Mouse (Mus musculus): Measurements from ENCODE around the gene Nampt. TPM values are rescaled to one million over a fixed set of nuclear protein-coding genes. Genes with fewer than 3 reads are reported as not detected.

Gene Nampt
- polyA plus RNA-seq, 1 experiment, result 147 TPM

DNA sequence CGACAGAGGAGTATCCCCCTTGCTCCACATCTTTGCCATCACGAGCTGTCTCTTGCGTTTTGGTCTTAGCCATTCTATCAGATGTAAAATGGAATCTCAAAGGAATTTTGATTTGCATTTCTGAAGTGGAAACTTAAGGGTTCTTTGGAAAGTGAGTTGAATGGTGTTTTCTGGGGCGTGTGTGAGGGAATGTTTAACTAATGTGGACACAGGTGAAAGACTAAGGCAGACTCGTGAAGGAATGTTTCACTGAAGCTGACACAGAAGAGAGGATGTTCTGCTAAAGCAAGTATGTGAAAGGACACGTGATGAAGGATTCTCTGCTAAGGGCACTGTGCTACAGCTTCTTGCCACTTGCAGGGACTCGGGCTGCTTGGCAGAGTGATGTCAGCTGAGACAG, 18.3 kb upstream of the Nampt start:
- TF ChIP-seq EP300 (IDR thresholded peaks at IDR 0.05; ENCODE audit: insufficient read depth, low read depth, low read length) (no peak), POLR2A (IDR thresholded peaks at IDR 0.05; ENCODE audit: insufficient read depth, low read length) (no peak), CTCF (IDR thresholded peaks at IDR 0.05; ENCODE audit: low read depth, low read length) (no peak)
- Histone ChIP-seq H3K9me3 (replicated peaks; ENCODE audit: control insufficient read depth, insufficient read depth, low read length, poor library complexity, severe bottlenecking) (no peaks in the 10 kb centered on the region), H3K4me3 (ENCODE audit: low read depth, low read length) (no peak overlapping the region), H3K4me1 (ENCODE audit: control insufficient read depth, insufficient read depth, low read length) (no peaks in the 10 kb centered on the region), H3K36me3 (ENCODE audit: control insufficient read depth, insufficient read depth, low read length, poor library complexity, severe bottlenecking) (no peaks in the 10 kb centered on the region), H3K9ac (ENCODE audit: low read depth, poor library complexity, severe bottlenecking) (no peak overlapping the region), H3K27me3 (ENCODE audit: control insufficient read depth, insufficient read depth, low read length, poor library complexity, severe bottlenecking) (no peaks in the 10 kb centered on the region), H3K27ac (ENCODE audit: insufficient read depth, low read length) (no peak overlapping the region)

DNA sequence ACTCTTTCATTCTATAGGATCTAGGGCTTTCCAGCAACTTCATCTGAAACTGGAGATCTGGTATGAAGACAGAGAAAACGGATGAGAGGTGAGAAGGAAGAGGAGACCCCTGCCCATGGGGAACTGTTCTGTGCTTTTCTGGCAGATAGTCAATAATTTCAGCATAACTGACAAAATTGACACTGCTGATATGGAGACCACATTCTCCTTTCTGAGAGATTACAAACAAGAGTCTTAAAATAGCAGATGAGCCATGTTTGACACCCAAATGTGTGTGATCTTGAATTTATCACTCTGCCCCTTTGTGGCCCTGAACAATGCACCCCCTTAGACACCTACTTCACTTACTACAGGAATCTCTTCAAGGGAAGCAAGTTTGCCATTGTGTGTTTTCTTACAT, 13.8 kb upstream of the Nampt start:
- Histone ChIP-seq H3K4me1 (ENCODE audit: control insufficient read depth, insufficient read depth, low read length) (no peaks in the 10 kb centered on the region), H3K36me3 (ENCODE audit: control insufficient read depth, insufficient read depth, low read length, poor library complexity, severe bottlenecking) (no peaks in the 10 kb centered on the region), H3K27ac (ENCODE audit: insufficient read depth, low read length) (no peak overlapping the region), H3K9me3 (replicated peaks; ENCODE audit: control insufficient read depth, insufficient read depth, low read length, poor library complexity, severe bottlenecking) (no peaks in the 10 kb centered on the region), H3K27me3 (ENCODE audit: control insufficient read depth, insufficient read depth, low read length, poor library complexity, severe bottlenecking) (no peaks in the 10 kb centered on the region), H3K4me3 (ENCODE audit: low read depth, low read length) (no peak overlapping the region), H3K9ac (ENCODE audit: low read depth, poor library complexity, severe bottlenecking) (no peak overlapping the region)
- no peak for TF ChIP-seq POLR2A (IDR thresholded peaks at IDR 0.05; ENCODE audit: insufficient read depth, low read length)
- no peak for TF ChIP-seq CTCF (IDR thresholded peaks at IDR 0.05; ENCODE audit: low read depth, low read length)
- no peak for TF ChIP-seq EP300 (IDR thresholded peaks at IDR 0.05; ENCODE audit: insufficient read depth, low read depth, low read length)

DNA sequence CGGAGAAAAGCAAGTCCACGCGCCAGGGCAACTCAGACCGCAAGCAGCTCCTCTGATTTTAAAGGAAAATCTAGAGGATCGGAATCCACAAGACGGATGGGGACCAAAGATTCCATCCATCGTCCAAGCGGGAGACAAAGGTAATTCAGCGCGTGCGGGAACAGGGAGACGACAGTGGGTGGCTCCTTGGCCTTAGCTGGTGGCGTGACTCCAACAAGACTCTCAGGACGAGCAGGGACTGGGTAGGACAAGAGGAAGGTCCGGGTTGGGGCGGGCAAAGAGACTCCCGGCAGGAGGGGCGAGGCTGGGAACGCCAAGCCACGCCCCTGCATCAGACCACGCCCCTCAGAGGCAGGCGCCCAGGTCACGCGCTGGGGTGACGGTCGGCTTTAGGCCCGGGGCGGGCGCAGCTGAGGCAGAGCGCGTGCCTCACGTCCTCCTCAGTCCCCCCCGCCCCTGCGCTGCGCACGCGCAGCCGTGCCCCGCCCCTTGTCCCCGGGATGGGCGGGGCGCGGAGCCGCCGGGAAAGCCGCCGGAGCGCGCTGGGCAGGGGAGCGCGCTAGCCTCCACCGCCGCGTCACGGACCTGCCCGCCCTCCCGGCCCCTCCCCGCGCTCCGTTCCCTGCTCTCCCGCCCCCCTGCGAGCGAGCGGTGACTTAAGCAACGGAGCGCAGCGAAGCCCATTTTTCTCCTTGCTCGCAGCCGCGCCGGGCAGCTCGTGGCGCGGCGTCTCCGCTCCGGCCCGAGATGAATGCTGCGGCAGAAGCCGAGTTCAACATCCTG, 669 bp downstream of the Nampt start:
- Histone ChIP-seq H3K4me3 (ENCODE audit: low read depth, low read length) (peak overlapping the region; percentile 97), H3K9me3 (replicated peaks; ENCODE audit: control insufficient read depth, insufficient read depth, low read length, poor library complexity, severe bottlenecking) (no peaks in the 10 kb centered on the region), H3K36me3 (ENCODE audit: control insufficient read depth, insufficient read depth, low read length, poor library complexity, severe bottlenecking) (peaks cover 10% of the 10 kb centered on the region; the same call in 1 of the 2 replicates), H3K9ac (ENCODE audit: low read depth, poor library complexity, severe bottlenecking) (peak overlapping the region; percentile 86), H3K27ac (ENCODE audit: insufficient read depth, low read length) (peak overlapping the region; percentile 95), H3K4me1 (ENCODE audit: control insufficient read depth, insufficient read depth, low read length) (no peaks in the 10 kb centered on the region), H3K27me3 (ENCODE audit: control insufficient read depth, insufficient read depth, low read length, poor library complexity, severe bottlenecking) (no peaks in the 10 kb centered on the region)
- TF ChIP-seq EP300 (IDR thresholded peaks at IDR 0.05; ENCODE audit: insufficient read depth, low read depth, low read length) (peak; percentile 87), CTCF (IDR thresholded peaks at IDR 0.05; ENCODE audit: low read depth, low read length) (no peak), POLR2A (IDR thresholded peaks at IDR 0.05; ENCODE audit: insufficient read depth, low read length) (peak; percentile 82)

DNA sequence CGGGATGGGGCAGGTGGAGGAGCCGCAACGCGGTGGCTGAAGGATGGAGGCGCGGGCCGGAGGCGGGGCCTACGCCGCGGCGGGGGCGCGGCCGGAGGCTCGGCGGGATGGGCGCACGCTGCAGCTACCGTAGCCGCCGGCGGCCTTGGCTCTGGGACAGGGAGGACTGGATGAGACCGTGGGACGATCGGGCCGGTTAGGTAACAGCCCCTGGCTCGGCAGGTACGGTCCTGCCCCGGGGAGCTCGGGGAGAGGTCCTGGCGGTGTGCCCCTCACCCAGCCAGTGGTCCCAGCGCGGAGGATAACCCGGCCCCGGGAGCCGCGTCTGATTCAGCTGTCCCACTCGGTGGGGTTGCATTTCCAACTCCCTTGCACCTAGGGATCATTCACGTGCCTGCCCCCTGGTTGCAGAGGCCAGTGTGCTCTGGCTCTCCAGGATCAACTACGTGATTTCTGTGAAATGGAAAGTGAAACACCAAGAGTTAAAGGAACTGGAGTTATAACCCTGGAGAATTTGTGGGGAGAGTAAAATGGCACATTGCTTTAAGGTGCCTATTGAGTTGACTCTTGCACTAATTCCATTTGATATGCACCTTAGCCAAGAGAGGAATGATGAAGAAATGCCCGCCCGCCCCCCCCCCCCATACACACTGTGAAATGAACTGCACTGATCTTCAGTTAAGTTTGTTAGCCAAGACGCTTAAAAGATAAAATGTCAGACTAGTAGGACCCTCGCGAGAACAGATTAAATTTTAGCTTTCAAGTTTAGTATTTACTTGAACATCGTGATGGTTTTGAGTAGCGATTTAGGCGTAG, 1.6 kb downstream of the Nampt start:
- Histone ChIP-seq H3K27ac (ENCODE audit: insufficient read depth, low read length) (peak overlapping the region; percentile 69), H3K9me3 (replicated peaks; ENCODE audit: control insufficient read depth, insufficient read depth, low read length, poor library complexity, severe bottlenecking) (no peaks in the 10 kb centered on the region), H3K4me1 (ENCODE audit: control insufficient read depth, insufficient read depth, low read length) (no peaks in the 10 kb centered on the region), H3K27me3 (ENCODE audit: control insufficient read depth, insufficient read depth, low read length, poor library complexity, severe bottlenecking) (no peaks in the 10 kb centered on the region), H3K9ac (ENCODE audit: low read depth, poor library complexity, severe bottlenecking) (peak overlapping the region; percentile 86), H3K36me3 (ENCODE audit: control insufficient read depth, insufficient read depth, low read length, poor library complexity, severe bottlenecking) (peaks cover 12% of the 10 kb centered on the region; the same call in 1 of the 2 replicates), H3K4me3 (ENCODE audit: low read depth, low read length) (peak overlapping the region; percentile 97)
- TF ChIP-seq EP300 (IDR thresholded peaks at IDR 0.05; ENCODE audit: insufficient read depth, low read depth, low read length), result no peak
- TF ChIP-seq POLR2A (IDR thresholded peaks at IDR 0.05; ENCODE audit: insufficient read depth, low read length), result no peak
- TF ChIP-seq CTCF (IDR thresholded peaks at IDR 0.05; ENCODE audit: low read depth, low read length), result no peak

DNA sequence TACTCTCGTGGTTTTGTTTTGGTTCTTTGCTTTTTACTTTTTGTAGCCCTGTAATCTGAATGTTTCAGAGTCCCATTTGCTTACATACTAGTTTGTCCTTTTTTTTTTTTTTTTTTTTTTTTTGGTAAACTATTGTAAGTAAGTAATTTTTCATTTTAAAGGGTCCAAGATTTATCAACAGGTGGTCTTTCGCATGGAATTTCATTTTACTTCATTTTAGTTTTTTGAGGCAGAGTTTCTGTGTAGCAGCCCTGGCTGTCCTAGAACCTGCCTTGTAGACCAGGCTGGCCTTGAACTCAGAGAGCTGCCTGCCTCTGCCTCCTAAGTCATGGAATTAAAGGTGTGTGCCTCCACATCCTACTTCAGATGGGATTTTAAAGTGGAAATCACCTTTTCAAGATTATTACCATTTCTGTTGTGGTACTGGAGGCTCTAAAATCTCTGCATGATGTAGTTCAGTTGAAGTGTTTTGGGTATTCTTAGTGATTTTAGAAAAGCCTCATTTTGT, 2.2 kb downstream of the Nampt start:
- H3K4me1 ChIP-seq (ENCODE audit: control insufficient read depth, insufficient read depth, low read length), result peaks cover 1% of the 10 kb centered on the region
- TF ChIP-seq EP300 (IDR thresholded peaks at IDR 0.05; ENCODE audit: insufficient read depth, low read depth, low read length), result no peak
- no peak for TF ChIP-seq POLR2A (IDR thresholded peaks at IDR 0.05; ENCODE audit: insufficient read depth, low read length)
- TF ChIP-seq CTCF (IDR thresholded peaks at IDR 0.05; ENCODE audit: low read depth, low read length), result no peak
- H3K27me3 ChIP-seq (ENCODE audit: control insufficient read depth, insufficient read depth, low read length, poor library complexity, severe bottlenecking), result no peaks in the 10 kb centered on the region
- H3K27ac ChIP-seq (ENCODE audit: insufficient read depth, low read length), result peak overlapping the region; percentile 53; the same call in 1 of the 2 replicates
- H3K9me3 ChIP-seq (replicated peaks; ENCODE audit: control insufficient read depth, insufficient read depth, low read length, poor library complexity, severe bottlenecking), result no peaks in the 10 kb centered on the region
- H3K36me3 ChIP-seq (ENCODE audit: control insufficient read depth, insufficient read depth, low read length, poor library complexity, severe bottlenecking), result peaks cover 12% of the 10 kb centered on the region; the same call in 1 of the 2 replicates
- peak overlapping the region; percentile 87 for H3K4me3 ChIP-seq (ENCODE audit: low read depth, low read length)
- peak overlapping the region; percentile 86 for H3K9ac ChIP-seq (ENCODE audit: low read depth, poor library complexity, severe bottlenecking)
